Mouse (Mus musculus): ENCODE results near the gene Rabgef1.

GRCm38 (mm10) chr5:130159761-130160201, 11.8 kb upstream of the Rabgef1 start:
- TF ChIP-seq POLR2A (IDR thresholded peaks at IDR 0.05; ENCODE audit: control insufficient read depth, extremely low read depth, insufficient read depth, low read length, poor library complexity) (no peak), CTCF (IDR thresholded peaks at IDR 0.05; ENCODE audit: borderline replicate concordance, control insufficient read depth, extremely low read depth, insufficient read depth, low read length, poor library complexity) (no peak)

Data from thymus, adult 2 months (tissue).